Mouse (Mus musculus) thymus, postnatal 25 days (tissue): ENCODE data around the gene Fam183b.
"Not testable (repeated sequence)": the region's sequence is repeated elsewhere in the genome, so short reads cannot be mapped to it uniquely, and the experiment has no call there.

ENCODE experiments used
- DNase-seq: peaks from one replicate; pipeline ENCODE4 v3.0.0; 2022

Gene Fam183b

GRCm38 (mm10) chr11:58752434-58752833, 49.3 kb downstream of the Fam183b start, which contains the start of gene Olfr316:
Gene Olfr316, plus strand, starts transcription at chr11:58752734.
- DNase-seq = no peak

GRCm38 (mm10) chr11:58751096-58751495, 50.7 kb downstream of the Fam183b start:
- not testable (repeated sequence) for DNase-seq
